Mouse (Mus musculus) thymus, adult 2 months (tissue): ENCODE data around the gene Ppard. TPM values are rescaled to one million over a fixed set of nuclear protein-coding genes. Genes with fewer than 3 reads are reported as not detected.

Experiments
- DNase-seq: peaks from one replicate; pipeline ENCODE4 v3.0.0; 2021
- H3K27ac ChIP-seq: fragments of 200-500 bp; 2 replicates; pipeline ENCODE4 v1.5.1; 2012; ENCODE audit warnings: low read length, control low read depth; ENCODE audit not compliant: control insufficient read depth, insufficient read depth
- H3K27me3 ChIP-seq: fragments of 200-500 bp; 2 replicates; pipeline ENCODE4 v1.6.1; 2012; ENCODE audit warnings: mild to moderate bottlenecking, low read length, moderate library complexity, mixed read lengths; ENCODE audit not compliant: control insufficient read depth, insufficient read depth
- H3K36me3 ChIP-seq: fragments of 200-500 bp; 2 replicates; pipeline ENCODE4 v1.6.1; 2012; ENCODE audit warnings: mild to moderate bottlenecking, low read length, moderate library complexity; ENCODE audit not compliant: control insufficient read depth, insufficient read depth
- H3K4me1 ChIP-seq: fragments of 200-500 bp; replicated peaks from 2 replicates; pipeline ENCODE4 v1.6.1; 2012; ENCODE audit warnings: low read length; ENCODE audit not compliant: control insufficient read depth, insufficient read depth
- H3K4me3 ChIP-seq: fragments of 200-500 bp; 2 replicates; pipeline ENCODE4 v1.5.1; 2012; ENCODE audit warnings: mild to moderate bottlenecking, low read length, control low read depth, moderate library complexity; ENCODE audit not compliant: control insufficient read depth, insufficient read depth
- CTCF ChIP-seq: fragments of 200-500 bp; IDR thresholded peaks from 2 replicates; pipeline ENCODE4 v1.5.1; 2012; ENCODE audit warnings: mild to moderate bottlenecking, control low read depth, low read length, moderate library complexity, borderline replicate concordance; ENCODE audit not compliant: control insufficient read depth, poor library complexity, insufficient read depth; ENCODE audit errors: extremely low read depth
- POLR2A ChIP-seq: fragments of 200-500 bp; IDR thresholded peaks from 2 replicates; pipeline ENCODE4 v1.6.1; 2012; ENCODE audit warnings: mild to moderate bottlenecking, low read length, control low read depth, moderate library complexity; ENCODE audit not compliant: control insufficient read depth, poor library complexity, insufficient read depth; ENCODE audit errors: extremely low read depth
- WGBS: fragments of 180-500 bp; shearing (Covaris S2); methylation state at CpG from one replicate; pipeline ENCODE4 v1.1.7; 2018; 5-methylcytosine and 5-hydroxymethylcytosine counted together
- polyA plus RNA-seq: library from polyadenylated mRNA; depleted of rRNA; stranded (reverse); fragments of >200 nt; gene quantifications from 2 replicates; pipeline ENCODE4 v1.2.3, GENCODE M21; 2012; rRNA removed

Ppard gene
- polyA plus RNA-seq: 50.7 and 51.6 TPM in 2 replicates

GRCm38 (mm10) chr17:28232475-28233060 lies at the start of gene Ppard:
Gene Ppard (plus strand): TSS chr17:28232700.
- peak within 1 kb of the TSS; percentile 78 for H3K4me3 ChIP-seq
- no peak for TF ChIP-seq POLR2A
- peak; percentile 96 for TF ChIP-seq CTCF
- WGBS: under 1% methylated on average over 57 of the region's 57 CpGs
- peaks cover 11% of the 10 kb centered on the region for H3K4me1 ChIP-seq
- H3K27ac ChIP-seq: peak within 1 kb of the TSS; percentile 41; the same call in 1 of the 2 replicates
- peak; percentile 99 for DNase-seq
- H3K27me3 ChIP-seq: no peaks in the 10 kb centered on the region
- H3K36me3 ChIP-seq: peaks cover 19% of the 10 kb centered on the region

GRCm38 (mm10) chr17:28184971-28185638 lies 47.4 kb upstream of the Ppard start:
- 45% methylated on average over 7 of the region's 7 CpGs for WGBS
- no peak overlapping the region for H3K4me3 ChIP-seq

DNA sequence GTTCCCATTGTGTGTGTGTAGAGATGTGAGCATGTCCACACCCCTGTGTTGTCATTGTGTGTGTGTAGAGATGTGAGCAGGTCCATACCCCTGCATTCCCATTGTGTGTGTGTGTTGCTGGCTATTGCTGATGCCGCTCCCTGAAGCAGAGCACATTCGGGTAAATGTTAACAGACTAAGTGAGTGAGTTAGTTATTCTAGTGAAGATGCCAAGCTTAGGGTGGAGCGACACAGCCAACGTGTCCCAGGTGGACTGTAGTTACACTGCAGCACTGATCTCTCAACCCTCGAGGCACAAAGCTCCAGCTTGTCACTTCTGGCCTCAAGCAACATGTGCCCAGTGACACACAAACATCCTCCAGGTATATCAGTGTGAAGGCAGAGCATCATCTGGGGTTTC lies 44.2 kb upstream of the Ppard start:
- Histone ChIP-seq H3K4me1 (peaks cover 19% of the 10 kb centered on the region), H3K4me3 (no peak overlapping the region), H3K27me3 (no peaks in the 10 kb centered on the region), H3K27ac (no peak overlapping the region), H3K36me3 (no peaks in the 10 kb centered on the region)
- DNase-seq: no peak
- TF ChIP-seq CTCF (no peak), POLR2A (no peak)
- WGBS: 96% methylated on average over 5 of the region's 5 CpGs

More at GRCm38 (mm10) chr17:28184971-28185638, 47.4 kb upstream of the Ppard start:
- TF ChIP-seq CTCF: no peak
- no peak for TF ChIP-seq POLR2A
- H3K36me3 ChIP-seq: no peaks in the 10 kb centered on the region
- no peak overlapping the region for H3K27ac ChIP-seq
- H3K4me1 ChIP-seq: peaks cover 19% of the 10 kb centered on the region
- no peaks in the 10 kb centered on the region for H3K27me3 ChIP-seq
- no peak for DNase-seq

- WGBS: 90% methylated on average over 1 of the region's 1 CpGs
- no peak for DNase-seq
- peaks cover 3% of the 10 kb centered on the region; the same call in 1 of the 2 replicates for H3K4me1 ChIP-seq
- no peak overlapping the region for H3K4me3 ChIP-seq
- H3K27me3 ChIP-seq: no peaks in the 10 kb centered on the region
- TF ChIP-seq POLR2A: no peak
- no peak for TF ChIP-seq CTCF
- no peaks in the 10 kb centered on the region for H3K36me3 ChIP-seq
- H3K27ac ChIP-seq: no peak overlapping the region
Measured at GRCm38 (mm10) chr17:28192754-28193153, 39.7 kb upstream of the Ppard start.

GRCm38 (mm10) chr17:28193559-28193958 lies 38.9 kb upstream of the Ppard start:
- Histone ChIP-seq H3K27me3 (no peaks in the 10 kb centered on the region), H3K36me3 (no peaks in the 10 kb centered on the region), H3K4me1 (peaks cover 3% of the 10 kb centered on the region; the same call in 1 of the 2 replicates), H3K4me3 (no peak overlapping the region), H3K27ac (no peak overlapping the region)
- no peak for DNase-seq
- TF ChIP-seq CTCF (no peak), POLR2A (no peak)
- WGBS: 44% methylated on average over 3 of the region's 3 CpGs

GRCm38 (mm10) chr17:28195033-28195432 lies 37.5 kb upstream of the Ppard start:
- H3K36me3 ChIP-seq: no peaks in the 10 kb centered on the region
- TF ChIP-seq POLR2A (no peak), CTCF (no peak)
- no peak overlapping the region for H3K27ac ChIP-seq
- 87% methylated on average over 10 of the region's 10 CpGs for WGBS
- no peak overlapping the region for H3K4me3 ChIP-seq
- no peaks in the 10 kb centered on the region for H3K27me3 ChIP-seq
- H3K4me1 ChIP-seq: peaks cover 3% of the 10 kb centered on the region; the same call in 1 of the 2 replicates
- no peak for DNase-seq

- Histone ChIP-seq H3K27me3 (no peaks in the 10 kb centered on the region), H3K27ac (no peak overlapping the region), H3K36me3 (no peaks in the 10 kb centered on the region), H3K4me1 (peaks cover 9% of the 10 kb centered on the region; the same call in 1 of the 2 replicates), H3K4me3 (no peak overlapping the region)
- 95% methylated on average over 18 of the region's 18 CpGs for WGBS
- no peak for DNase-seq
- no peak for TF ChIP-seq CTCF
- no peak for TF ChIP-seq POLR2A
Measured at GRCm38 (mm10) chr17:28197646-28198045, 34.9 kb upstream of the Ppard start.
